Mouse (Mus musculus) limb, embryonic 15.5 days (tissue): ENCODE results near the gene Sox8. TPM values are rescaled to one million over a fixed set of nuclear protein-coding genes. Genes with fewer than 3 reads are reported as not detected.

Experiments used
- ATAC-seq: fragments of 200-750 bp; cut with Nextera tagmentation; 2 replicates; pipeline ENCODE4 v1.8.0; 2017; ENCODE audit warnings: low read depth, moderate TSS enrichment; ENCODE audit not compliant: insufficient number of reproducible peaks, low FRiP score, low TSS enrichment
- H3K27ac ChIP-seq: fragments of 300-500 bp; sonication (generic); 2 replicates; pipeline ENCODE4 v1.5.1; 2015; ENCODE audit warnings: moderate library complexity, mild to moderate bottlenecking, inconsistent platforms
- H3K27me3 ChIP-seq: fragments of 300-500 bp; sonication (generic); 2 replicates; pipeline ENCODE4 v1.6.1; 2015; ENCODE audit warnings: inconsistent platforms
- H3K36me3 ChIP-seq: fragments of 300-500 bp; sonication (generic); 2 replicates; pipeline ENCODE4 v1.6.1; 2015; ENCODE audit warnings: inconsistent platforms
- H3K4me1 ChIP-seq: fragments of 300-500 bp; sonication (generic); 2 replicates; pipeline ENCODE4 v1.6.1; 2015; ENCODE audit warnings: inconsistent platforms
- H3K4me2 ChIP-seq: fragments of 300-500 bp; sonication (generic); 2 replicates; pipeline ENCODE4 v1.6.1; 2015; ENCODE audit warnings: mild to moderate bottlenecking, inconsistent platforms
- H3K4me3 ChIP-seq: fragments of 300-500 bp; sonication (generic); 2 replicates; pipeline ENCODE4 v1.5.1; 2015; ENCODE audit warnings: mild to moderate bottlenecking, inconsistent platforms
- H3K9ac ChIP-seq: fragments of 300-500 bp; sonication (generic); 2 replicates; pipeline ENCODE4 v1.6.1; 2015; ENCODE audit warnings: inconsistent platforms
- H3K9me3 ChIP-seq: fragments of 300-500 bp; sonication (generic); 2 replicates; pipeline ENCODE4 v1.6.1; 2016; ENCODE audit warnings: inconsistent platforms
- WGBS: fragments of 180-500 bp; shearing (Covaris S2); methylation state at CpG from one replicate; pipeline ENCODE4 v1.1.7; 2015; 5-methylcytosine and 5-hydroxymethylcytosine counted together
- polyA plus RNA-seq: library from polyadenylated mRNA; unstranded; fragments of >200 nt; fragmentation: Nextera tagmentation; extraction: Ambion mirVana; gene quantifications from 2 replicates; pipeline ENCODE4 v1.2.1, GENCODE M21; 2015

The Sox8 gene
- polyA plus RNA-seq = 10.9 and 14.7 TPM in 2 replicates

GRCm38 (mm10) chr17:25570648-25571452, at the start of gene Sox8:
Gene Sox8 (minus strand): TSS chr17:25570686.
- Histone ChIP-seq H3K4me2 (peak within 1 kb of the TSS; percentile 94), H3K36me3 (peaks cover 8% of the 10 kb centered on the region; the same call in 1 of the 2 replicates), H3K27ac (peak within 1 kb of the TSS; percentile 67; the same call in 1 of the 2 replicates), H3K9me3 (no peaks in the 10 kb centered on the region), H3K27me3 (peaks cover 50% of the 10 kb centered on the region), H3K4me1 (peaks cover 52% of the 10 kb centered on the region), H3K9ac (peak within 1 kb of the TSS; percentile 41), H3K4me3 (peak within 1 kb of the TSS; percentile 53)
- 1% methylated on average over 61 of the region's 61 CpGs for WGBS
- ATAC-seq = peak; percentile 74

- Histone ChIP-seq H3K27ac (peak overlapping the region; percentile 24; the same call in 1 of the 2 replicates), H3K9me3 (no peaks in the 10 kb centered on the region), H3K4me3 (no peak overlapping the region), H3K27me3 (no peaks in the 10 kb centered on the region), H3K36me3 (peaks cover 23% of the 10 kb centered on the region), H3K9ac (no peak overlapping the region), H3K4me1 (peaks cover 13% of the 10 kb centered on the region), H3K4me2 (no peak overlapping the region)
- ATAC-seq = no peak
- WGBS = 36% methylated on average over 16 of the region's 16 CpGs
Measured at GRCm38 (mm10) chr17:25618508-25619056, 48.1 kb upstream of the Sox8 start.

- peaks cover 34% of the 10 kb centered on the region for H3K36me3 ChIP-seq
- H3K4me3 ChIP-seq = no peak overlapping the region
- 79% methylated on average over 10 of the region's 10 CpGs for WGBS
Measured at GRCm38 (mm10) chr17:25614723-25615510, 44.4 kb upstream of the Sox8 start.

GRCm38 (mm10) chr17:25613323-25613722, 42.8 kb upstream of the Sox8 start:
- peaks cover 16% of the 10 kb centered on the region for H3K4me1 ChIP-seq
- H3K9me3 ChIP-seq = no peaks in the 10 kb centered on the region
- peaks cover 34% of the 10 kb centered on the region for H3K36me3 ChIP-seq
- ATAC-seq = no peak
- no peak overlapping the region for H3K4me3 ChIP-seq
- 93% methylated on average over 6 of the region's 6 CpGs for WGBS
- H3K27ac ChIP-seq = no peak overlapping the region
- H3K4me2 ChIP-seq = no peak overlapping the region
- no peak overlapping the region for H3K9ac ChIP-seq
- H3K27me3 ChIP-seq = no peaks in the 10 kb centered on the region

More at GRCm38 (mm10) chr17:25614723-25615510, 44.4 kb upstream of the Sox8 start:
- no peak for ATAC-seq
- Histone ChIP-seq H3K9me3 (no peaks in the 10 kb centered on the region), H3K9ac (no peak overlapping the region), H3K4me1 (peaks cover 18% of the 10 kb centered on the region), H3K27ac (no peak overlapping the region), H3K27me3 (no peaks in the 10 kb centered on the region), H3K4me2 (no peak overlapping the region)

GRCm38 (mm10) chr17:25612537-25612936, 42.1 kb upstream of the Sox8 start:
- no peak overlapping the region for H3K4me3 ChIP-seq
- H3K4me1 ChIP-seq = peaks cover 15% of the 10 kb centered on the region
- peaks cover 34% of the 10 kb centered on the region for H3K36me3 ChIP-seq
- no peak for ATAC-seq
- no peak overlapping the region for H3K27ac ChIP-seq
- H3K9ac ChIP-seq = no peak overlapping the region
- no peaks in the 10 kb centered on the region for H3K9me3 ChIP-seq
- H3K4me2 ChIP-seq = no peak overlapping the region
- WGBS = 81% methylated on average over 9 of the region's 9 CpGs
- no peaks in the 10 kb centered on the region for H3K27me3 ChIP-seq

GRCm38 (mm10) chr17:25610151-25610550, 39.7 kb upstream of the Sox8 start:
- Histone ChIP-seq H3K36me3 (peaks cover 28% of the 10 kb centered on the region), H3K4me1 (peaks cover 18% of the 10 kb centered on the region), H3K27me3 (no peaks in the 10 kb centered on the region), H3K9ac (no peak overlapping the region), H3K27ac (no peak overlapping the region), H3K4me3 (no peak overlapping the region), H3K9me3 (no peaks in the 10 kb centered on the region), H3K4me2 (no peak overlapping the region)
- ATAC-seq = no peak
- 49% methylated on average over 9 of the region's 9 CpGs for whole genome bisulfite sequencing

GRCm38 (mm10) chr17:25609506-25609828, 39.0 kb upstream of the Sox8 start:
- H3K4me1 ChIP-seq = peaks cover 24% of the 10 kb centered on the region
- no peak for ATAC-seq
- no peak overlapping the region for H3K4me2 ChIP-seq
- H3K27me3 ChIP-seq = no peaks in the 10 kb centered on the region
- no peaks in the 10 kb centered on the region for H3K9me3 ChIP-seq
- H3K4me3 ChIP-seq = no peak overlapping the region
- H3K27ac ChIP-seq = no peak overlapping the region
- WGBS = 50% methylated on average over 3 of the region's 3 CpGs
- no peak overlapping the region for H3K9ac ChIP-seq
- peaks cover 26% of the 10 kb centered on the region for H3K36me3 ChIP-seq

- H3K4me1 ChIP-seq = peaks cover 28% of the 10 kb centered on the region
- H3K4me2 ChIP-seq = no peak overlapping the region
- H3K27me3 ChIP-seq = no peaks in the 10 kb centered on the region
- H3K4me3 ChIP-seq = no peak overlapping the region
- H3K27ac ChIP-seq = no peak overlapping the region
- H3K9ac ChIP-seq = no peak overlapping the region
- WGBS = 66% methylated on average over 10 of the region's 10 CpGs
- H3K36me3 ChIP-seq = peaks cover 21% of the 10 kb centered on the region
- ATAC-seq = 0 out of 2 replicates have a peak, but pooled peaks have one; percentile 12
- H3K9me3 ChIP-seq = no peaks in the 10 kb centered on the region
Measured at GRCm38 (mm10) chr17:25608821-25609505, 38.5 kb upstream of the Sox8 start.

GRCm38 (mm10) chr17:25608137-25608785, 37.8 kb upstream of the Sox8 start:
- Histone ChIP-seq H3K4me3 (no peak overlapping the region), H3K9me3 (no peaks in the 10 kb centered on the region), H3K4me1 (peaks cover 29% of the 10 kb centered on the region), H3K27ac (no peak overlapping the region), H3K9ac (no peak overlapping the region), H3K27me3 (no peaks in the 10 kb centered on the region), H3K4me2 (no peak overlapping the region), H3K36me3 (peaks cover 14% of the 10 kb centered on the region)
- ATAC-seq = no peak
- WGBS = 82% methylated on average over 11 of the region's 11 CpGs

GRCm38 (mm10) chr17:25604234-25604633, 33.7 kb upstream of the Sox8 start:
- H3K9me3 ChIP-seq = no peaks in the 10 kb centered on the region

GRCm38 (mm10) chr17:25602366-25602765, 31.9 kb upstream of the Sox8 start:
- Histone ChIP-seq H3K4me2 (no peak overlapping the region), H3K9me3 (no peaks in the 10 kb centered on the region), H3K27me3 (no peaks in the 10 kb centered on the region), H3K9ac (no peak overlapping the region), H3K4me1 (peaks cover 13% of the 10 kb centered on the region), H3K36me3 (peaks cover 5% of the 10 kb centered on the region; the same call in 1 of the 2 replicates), H3K27ac (no peak overlapping the region), H3K4me3 (no peak overlapping the region)
- 68% methylated on average over 8 of the region's 8 CpGs for WGBS
- no peak for ATAC-seq

More at GRCm38 (mm10) chr17:25604234-25604633, 33.7 kb upstream of the Sox8 start:
- no peak for ATAC-seq
- Histone ChIP-seq H3K27me3 (no peaks in the 10 kb centered on the region), H3K4me3 (no peak overlapping the region), H3K4me2 (no peak overlapping the region), H3K36me3 (0 out of 2 replicates have a peak, but pooled peaks cover 3% of the 10 kb centered on the region), H3K9ac (no peak overlapping the region), H3K4me1 (peaks cover 16% of the 10 kb centered on the region), H3K27ac (no peak overlapping the region)
- 28% methylated on average over 5 of the region's 5 CpGs for WGBS
